Mouse (Mus musculus) thymus, adult 2 months (tissue): ENCODE data around the gene Pigyl.

Source experiments
- CTCF ChIP-seq: fragments of 200-500 bp; IDR thresholded peaks from 2 replicates; pipeline ENCODE4 v1.5.1; 2012; ENCODE audit warnings: mild to moderate bottlenecking, control low read depth, low read length, moderate library complexity, borderline replicate concordance; ENCODE audit not compliant: control insufficient read depth, poor library complexity, insufficient read depth; ENCODE audit errors: extremely low read depth
- POLR2A ChIP-seq: fragments of 200-500 bp; IDR thresholded peaks from 2 replicates; pipeline ENCODE4 v1.6.1; 2012; ENCODE audit warnings: mild to moderate bottlenecking, low read length, control low read depth, moderate library complexity; ENCODE audit not compliant: control insufficient read depth, poor library complexity, insufficient read depth; ENCODE audit errors: extremely low read depth

DNA sequence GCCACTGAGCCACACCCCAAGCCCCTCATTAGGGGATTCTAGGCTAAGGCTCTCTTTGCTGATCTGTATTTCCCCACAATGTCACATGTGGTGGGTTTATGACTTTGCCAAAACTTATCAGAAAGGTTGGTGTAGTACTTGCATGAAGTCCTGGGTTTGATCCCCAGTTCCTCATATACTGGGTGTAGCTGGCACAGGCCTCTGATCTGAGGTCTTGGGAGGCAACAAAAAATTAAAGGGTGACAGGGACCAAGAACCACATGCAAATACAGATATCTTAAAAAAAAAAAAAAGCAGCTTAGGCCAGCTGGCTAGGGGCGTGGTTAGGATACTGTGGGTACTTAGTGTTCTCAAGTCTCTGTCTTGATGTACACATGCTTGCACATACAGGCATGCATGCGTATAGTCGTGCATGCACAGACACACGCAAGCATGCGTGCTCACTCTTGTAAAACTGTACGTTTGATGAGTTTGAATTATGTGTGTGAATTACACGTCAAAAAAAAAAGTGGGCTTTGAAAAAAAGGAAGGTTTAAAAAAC is 33.5 kb upstream of the Pigyl start:
- TF ChIP-seq CTCF, result no peak
- TF ChIP-seq POLR2A, result no peak
